Mouse (Mus musculus) CH12.LX (cell line): ENCODE measurements around the gene Hspb11. TPM values are rescaled to one million over a fixed set of nuclear protein-coding genes. Genes with fewer than 3 reads are reported as not detected.

Source experiments
- DNase-seq: peaks from one replicate; pipeline ENCODE4 v3.0.0-alpha.2; 2013; ENCODE audit errors: extremely low read depth
- H3K27ac ChIP-seq: 2 replicates; pipeline ENCODE4 v1.5.1; 2012; ENCODE audit warnings: low read depth, mild to moderate bottlenecking, control low read depth, moderate library complexity; ENCODE audit not compliant: insufficient read depth
- H3K27me3 ChIP-seq: replicated peaks from 2 replicates; pipeline ENCODE3; 2012; ENCODE audit warnings: inconsistent platforms
- H3K36me3 ChIP-seq, 2 experiments: replicated peaks in 1 of 2; 2 replicates each; pipeline versions ENCODE3 to v1.6.1; 2012; ENCODE audit warnings: inconsistent platforms in 1 of 2, low read length in 1 of 2, mild to moderate bottlenecking in 1 of 2, mixed read lengths in 1 of 2, moderate library complexity in 1 of 2; ENCODE audit not compliant: control insufficient read depth in 1 of 2, insufficient read depth in 1 of 2
- H3K4me1 ChIP-seq, 2 experiments: 2 replicates each; pipeline ENCODE4 v1.6.1; 2012; ENCODE audit warnings: inconsistent platforms in 1 of 2, moderate library complexity in 1 of 2; ENCODE audit not compliant: insufficient read depth in 2 of 2, control insufficient read depth in 1 of 2
- H3K4me2 ChIP-seq: 2 replicates; pipeline ENCODE4 v1.6.1; 2012; ENCODE audit warnings: low read depth, mild to moderate bottlenecking, control low read depth; ENCODE audit not compliant: poor library complexity, insufficient read depth, severe bottlenecking
- H3K4me3 ChIP-seq, 3 experiments: fragments of 150-350 bp in 1 of 3; sonication (generic) in 1 of 3; replicated peaks in 1 of 3; 2 replicates each; pipeline versions ENCODE3 to v1.5.1; 2011 to 2012; ENCODE audit warnings: low read depth in 2 of 3, low read length in 2 of 3, mild to moderate bottlenecking in 2 of 3, moderate library complexity in 2 of 3, control low read depth in 1 of 3, improper control_type of control experiment in 1 of 3, inconsistent platforms in 1 of 3, mixed read lengths in 1 of 3; ENCODE audit not compliant: poor library complexity in 1 of 3
- H3K79me2 ChIP-seq: replicated peaks from 2 replicates; pipeline ENCODE4 v1.6.1; 2012; ENCODE audit warnings: mild to moderate bottlenecking, moderate library complexity; ENCODE audit not compliant: control insufficient read depth, poor library complexity, insufficient read depth, severe bottlenecking; ENCODE audit errors: extremely low read depth
- H3K9ac ChIP-seq: 2 replicates; pipeline ENCODE4 v1.6.1; 2012; ENCODE audit warnings: low read depth, mild to moderate bottlenecking, control low read depth, moderate library complexity; ENCODE audit not compliant: insufficient read depth
- H3K9me3 ChIP-seq: replicated peaks from 2 replicates; pipeline ENCODE3; 2012; ENCODE audit warnings: low read length, inconsistent platforms, mixed read lengths
- CHD2 ChIP-seq: IDR thresholded peaks from 2 replicates; pipeline ENCODE4 v1.6.1; 2011; ENCODE audit warnings: low read length, improper control_type of control experiment
- CTCF ChIP-seq, 2 experiments: IDR thresholded peaks in 1 of 2; conservative IDR thresholded peaks in 1 of 2; 2 replicates each; pipeline ENCODE4 v1.5.1; 2011 to 2012; ENCODE audit warnings: low read depth in 2 of 2, low read length in 2 of 2, improper control_type of control experiment in 1 of 2, inconsistent platforms in 1 of 2, mild to moderate bottlenecking in 1 of 2, moderate library complexity in 1 of 2
- E2F4 ChIP-seq: IDR thresholded peaks from 2 replicates; pipeline ENCODE4 v1.6.1; 2011; ENCODE audit warnings: low read depth, low read length, improper control_type of control experiment; ENCODE audit not compliant: insufficient replicate concordance
- EP300 ChIP-seq: IDR thresholded peaks from 2 replicates; pipeline ENCODE4 v1.6.1; 2011; ENCODE audit warnings: low read length, improper control_type of control experiment
- IRF4 ChIP-seq: IDR thresholded peaks from 2 replicates; pipeline ENCODE4 v1.6.1; 2014; ENCODE audit warnings: low read depth, mild to moderate bottlenecking, inconsistent platforms, low read length, improper control_type of control experiment
- JUN ChIP-seq: IDR thresholded peaks from 2 replicates; pipeline ENCODE4 v1.6.1; 2011; ENCODE audit warnings: low read depth, mild to moderate bottlenecking, low read length, improper control_type of control experiment, moderate library complexity; ENCODE audit not compliant: insufficient read depth
- MAZ ChIP-seq: IDR thresholded peaks from 2 replicates; pipeline ENCODE4 v1.6.1; 2012; ENCODE audit warnings: low read depth, mild to moderate bottlenecking, inconsistent platforms, low read length, improper control_type of control experiment, moderate library complexity
- RAD21 ChIP-seq: IDR thresholded peaks from 2 replicates; pipeline ENCODE4 v1.6.1; 2011; ENCODE audit warnings: low read depth, mild to moderate bottlenecking, low read length, improper control_type of control experiment, moderate library complexity
- SMC3 ChIP-seq: IDR thresholded peaks from 2 replicates; pipeline ENCODE4 v1.6.1; 2011; ENCODE audit warnings: low read depth, low read length, improper control_type of control experiment
- USF1 ChIP-seq: IDR thresholded peaks from 2 replicates; pipeline ENCODE4 v1.6.1; 2014; ENCODE audit warnings: low read depth, mild to moderate bottlenecking, inconsistent platforms, low read length, improper control_type of control experiment
- USF2 ChIP-seq: conservative IDR thresholded peaks from 2 replicates; pipeline ENCODE4 v1.6.1; 2011; ENCODE audit warnings: low read depth, low read length, improper control_type of control experiment
- ZNF384 ChIP-seq: IDR thresholded peaks from 2 replicates; pipeline ENCODE4 v1.6.1; 2012; ENCODE audit warnings: low read depth, low read length, improper control_type of control experiment, inconsistent platforms
- dilution Hi-C: fragments of 300-500 bp; cut with MboI; formaldehyde crosslinking; loops from 2 replicates; pipeline ENCODE4 v1.14.3; 2020; ENCODE audit warnings: low sequenced_read_pairs; ENCODE audit not compliant: extremely low pct_unique_long_range_greater_than_20kb, extremely low pct_ligation_motif_present
- in situ Hi-C: fragments of 300-500 bp; cut with MboI; formaldehyde crosslinking; loops from 3 replicates; pipeline ENCODE4 v1.14.3; 2019; ENCODE audit warnings: low sequenced_read_pairs, low pct_ligation_motif_present, low pct_unique_long_range_greater_than_20kb, mixed read lengths
- polyA plus RNA-seq: library from polyadenylated mRNA; unstranded; fragments of >175 nt; gene quantifications from 2 replicates; pipeline ENCODE4 v1.2.1, GENCODE M21; 2012; ENCODE audit warnings: low read depth; ENCODE audit not compliant: insufficient read length
- total RNA-seq, 2 experiments: library from RNA; depleted of rRNA; stranded (reverse); fragments of 300-350 nt in 1 of 2; fragments of >200 nt in 1 of 2; gene quantifications; 2 replicates each; pipeline ENCODE4 v1.2.3; 2012 to 2014

Hspb11 gene
- total and polyA plus RNA-seq, 3 experiments = 19.7 to 46.3 (median 38.7) TPM

- Histone ChIP-seq H3K27me3 (no peaks in the 10 kb centered on the region), H3K36me3 (peaks cover 3 to 16% of the 10 kb centered on the region in 2 experiments), H3K4me2 (no peak overlapping the region), H3K4me3 (no peak overlapping the region), H3K79me2 (no peaks in the 10 kb centered on the region), H3K9me3 (no peaks in the 10 kb centered on the region), H3K4me1 (peaks cover 0 to 13% of the 10 kb centered on the region in 2 experiments; a peak in 3 of 4 replicates), H3K27ac (no peak overlapping the region), H3K9ac (no peak overlapping the region)
- dilution Hi-C loops (no loop called here), in situ Hi-C loops (no loop called here)
- DNase-seq = no peak
- no peak for TF ChIP-seq MAZ
- no peak for TF ChIP-seq JUN
- TF ChIP-seq USF1 = peak; percentile 11; the same call in 1 of the 2 replicates
- TF ChIP-seq USF2 = no peak
Measured at GRCm38 (mm10) chr4:107280843-107281475, 27.6 kb downstream of the Hspb11 start.

GRCm38 (mm10) chr4:107285446-107286200 lies 32.2 kb downstream of the Hspb11 start:
- Histone ChIP-seq H3K9me3 (no peaks in the 10 kb centered on the region), H3K4me1 (peaks cover 5 to 25% of the 10 kb centered on the region in 2 experiments), H3K4me2 (peak overlapping the region; percentile 26; the same call in 1 of the 2 replicates), H3K4me3 (no peak overlapping the region), H3K27ac (no peak overlapping the region), H3K27me3 (no peaks in the 10 kb centered on the region), H3K36me3 (peaks cover 0 to 6% of the 10 kb centered on the region in 2 experiments), H3K79me2 (no peaks in the 10 kb centered on the region), H3K9ac (no peak overlapping the region)
- DNase-seq = peak; percentile 42
- dilution Hi-C loops = no loop called here
- TF ChIP-seq RAD21 (no peak), CHD2 (no peak), CTCF (conservative IDR thresholded peaks at IDR 0.05 in 1 of 2, IDR thresholded peaks at IDR 0.05 in 1 of 2; ENCODE audit: low read depth in 2 of 2, low read length in 2 of 2) (no peak), EP300 (no peak), SMC3 (no peak), IRF4 (peak; percentile 55), ZNF384 (peak; percentile 80), E2F4 (no peak)
- TF ChIP-seq, all 38 proteins: peak for 2
- in situ Hi-C loops = no loop called here
